19 mouse cellular contexts compared by ENCODE assay signal in genomic region chr19:33087961-33088360, GRCm38 (mm10).
DNase-seq lines count a peak whose midpoint lies in the region; ATAC-seq and TF ChIP-seq lines count a peak whose summit lies in the region.
"Had no signal": no experiment of that assay in that cellular context is flagged by ENCODE, and none has a peak within 500 bp of the region (broad histone marks: within the 10 kb centered on the region; RNA-seq: fewer than 3 reads in every experiment).

No protein-coding gene starts in this region.

- DNase-seq in liver, postnatal 0 days, result no peak
- DNase-seq in liver, embryonic 11.5 days (ENCODE audit: low spot score), result no peak
- peak; percentile 55 for DNase-seq in CH12.LX (ENCODE audit: extremely low read depth)
- DNase-seq in thymus, adult 2 months, result no peak
- peak; percentile 24 to 36 for DNase-seq in thymus, postnatal 36 days
- no peak for DNase-seq in layer of hippocampus, adult 8-10 months (ENCODE audit: low spot score in 2 of 2)
- DNase-seq in forebrain, postnatal 0 days, result no peak
- no peak for DNase-seq in cerebellum, adult 9-10 months
- DNase-seq: adrenal gland, postnatal 14 days; cerebellum, adult 18-20 months; cerebellum, postnatal 10 days; gastrocnemius, postnatal 10 days; heart, postnatal 36 days had no signal

- H3K9me3 ChIP-seq in liver, postnatal 0 days (ENCODE audit: low read length), result no peaks in the 10 kb centered on the region
- no peaks in the 10 kb centered on the region for H3K9me3 ChIP-seq in liver, embryonic 11.5 days (ENCODE audit: control insufficient read depth, low read length)
- no peaks in the 10 kb centered on the region for H3K9me3 ChIP-seq in CH12.LX (replicated peaks; ENCODE audit: low read length)
- no peaks in the 10 kb centered on the region for H3K9me3 ChIP-seq in forebrain, postnatal 0 days (ENCODE audit: low read length)
- H3K9me3 ChIP-seq: embryonic facial prominence, embryonic 10.5 days; forebrain, embryonic 13.5 days; heart, embryonic 13.5 days had no signal

- dilution Hi-C loops in CH12.LX (cut with MboI; ENCODE audit: extremely low pct_ligation_motif_present, extremely low pct_unique_long_range_greater_than_20kb, low sequenced_read_pairs), result no loop called here

- no peaks in the 10 kb centered on the region for H3K27me3 ChIP-seq in liver, postnatal 0 days (ENCODE audit: insufficient read depth, low read length)
- H3K27me3 ChIP-seq in liver, embryonic 11.5 days (replicated peaks; ENCODE audit: control insufficient read depth, insufficient read depth, low read length), result no peaks in the 10 kb centered on the region
- no peaks in the 10 kb centered on the region for H3K27me3 ChIP-seq in CH12.LX (replicated peaks)
- H3K27me3 ChIP-seq in thymus, adult 2 months (ENCODE audit: control insufficient read depth, insufficient read depth, low read length), result no peaks in the 10 kb centered on the region
- H3K27me3 ChIP-seq in forebrain, postnatal 0 days (ENCODE audit: insufficient read depth, low read length), result no peaks in the 10 kb centered on the region
- H3K27me3 ChIP-seq: forebrain, embryonic 13.5 days; heart, embryonic 13.5 days; Patski had no signal

- H3K36me3 ChIP-seq in liver, postnatal 0 days (replicated peaks; ENCODE audit: insufficient read depth, low read length), result no peaks in the 10 kb centered on the region
- no peaks in the 10 kb centered on the region for H3K36me3 ChIP-seq in liver, embryonic 11.5 days (ENCODE audit: control insufficient read depth, insufficient read depth, low read length)
- H3K36me3 ChIP-seq in CH12.LX (replicated peaks in 1 of 2; ENCODE audit: control insufficient read depth in 1 of 2, insufficient read depth in 1 of 2, low read length in 1 of 2), result no peaks in the 10 kb centered on the region
- no peaks in the 10 kb centered on the region for H3K36me3 ChIP-seq in thymus, adult 2 months (ENCODE audit: control insufficient read depth, insufficient read depth, low read length)
- H3K36me3 ChIP-seq in forebrain, postnatal 0 days (ENCODE audit: insufficient read depth), result no peaks in the 10 kb centered on the region
- H3K36me3 ChIP-seq: embryonic facial prominence, embryonic 10.5 days; heart, embryonic 13.5 days had no signal

- TF ChIP-seq EP300 in liver, postnatal 0 days (IDR thresholded peaks at IDR 0.05; ENCODE audit: low read depth), result no peak
- 0 out of 2 replicates have a peak, but pooled peaks have one; percentile 18 for TF ChIP-seq EP300 in CH12.LX (IDR thresholded peaks at IDR 0.05; ENCODE audit: low read length)

- H3K4me1 ChIP-seq in liver, postnatal 0 days (ENCODE audit: insufficient read depth), result peaks cover 2% of the 10 kb centered on the region; the same call in 1 of the 2 replicates
- peaks cover 5% of the 10 kb centered on the region; the same call in 1 of the 2 replicates for H3K4me1 ChIP-seq in liver, embryonic 11.5 days (replicated peaks; ENCODE audit: control insufficient read depth, insufficient read depth, low read length)
- peaks cover 12 to 24% of the 10 kb centered on the region in 2 experiments for H3K4me1 ChIP-seq in CH12.LX (ENCODE audit: control insufficient read depth in 1 of 2, insufficient read depth in 2 of 2)
- H3K4me1 ChIP-seq in thymus, adult 2 months (replicated peaks; ENCODE audit: control insufficient read depth, insufficient read depth, low read length), result peaks cover 15% of the 10 kb centered on the region
- no peaks in the 10 kb centered on the region for H3K4me1 ChIP-seq in forebrain, postnatal 0 days (ENCODE audit: insufficient read depth)
- H3K4me1 ChIP-seq: forebrain, embryonic 13.5 days; heart, embryonic 13.5 days had no signal

- H3K27ac ChIP-seq in liver, postnatal 0 days (ENCODE audit: low read depth), result peak overlapping the region; percentile 39; the same call in 1 of the 2 replicates
- no peak overlapping the region for H3K27ac ChIP-seq in liver, embryonic 11.5 days (ENCODE audit: low read depth, low read length)
- no peak overlapping the region for H3K27ac ChIP-seq in CH12.LX (ENCODE audit: insufficient read depth, low read depth)
- peak overlapping the region; percentile 17; the same call in 1 of the 2 replicates for H3K27ac ChIP-seq in thymus, adult 2 months (ENCODE audit: control insufficient read depth, insufficient read depth, low read length)
- no peak overlapping the region for H3K27ac ChIP-seq in forebrain, postnatal 0 days (ENCODE audit: low read depth, low read length)
- H3K27ac ChIP-seq: embryonic facial prominence, embryonic 10.5 days; forebrain, embryonic 13.5 days; heart, embryonic 13.5 days had no signal

- H3K79me2 ChIP-seq in CH12.LX (replicated peaks; ENCODE audit: control insufficient read depth, extremely low read depth, insufficient read depth, poor library complexity, severe bottlenecking), result no peaks in the 10 kb centered on the region

- in situ Hi-C loops in CH12.LX (cut with MboI; ENCODE audit: low pct_ligation_motif_present, low pct_unique_long_range_greater_than_20kb, low sequenced_read_pairs), result no loop called here

- peak; percentile 62 for ATAC-seq in liver, postnatal 0 days
- no peak for ATAC-seq in liver, embryonic 11.5 days (replicated peaks; ENCODE audit: low FRiP score)
- ATAC-seq in forebrain, postnatal 0 days, result no peak
- ATAC-seq: activated CD4-positive, CD25-positive, alpha-beta regulatory T cell, adult 4 months; forebrain, embryonic 13.5 days; hindbrain, embryonic 16.5 days; Patski had no signal

- no peak for TF ChIP-seq POLR2A in CH12.LX (IDR thresholded peaks at IDR 0.05; ENCODE audit: low read depth, low read length)
- no peak for TF ChIP-seq POLR2A in thymus, adult 2 months (IDR thresholded peaks at IDR 0.05; ENCODE audit: control insufficient read depth, extremely low read depth, insufficient read depth, low read length, poor library complexity)

- H3K9ac ChIP-seq in liver, postnatal 0 days (replicated peaks), result no peak overlapping the region
- H3K9ac ChIP-seq in liver, embryonic 11.5 days (ENCODE audit: low read depth, low read length), result no peak overlapping the region
- H3K9ac ChIP-seq in CH12.LX (ENCODE audit: insufficient read depth, low read depth), result no peak overlapping the region
- H3K9ac ChIP-seq in forebrain, postnatal 0 days, result no peak overlapping the region
- H3K9ac ChIP-seq: forebrain, embryonic 13.5 days; heart, embryonic 13.5 days had no signal

- TF ChIP-seq RAD21 in CH12.LX (IDR thresholded peaks at IDR 0.05; ENCODE audit: low read depth, low read length), result no peak

- TF ChIP-seq CTCF in liver, postnatal 0 days (IDR thresholded peaks at IDR 0.05; ENCODE audit: low read depth), result no peak
- no peak for TF ChIP-seq CTCF in CH12.LX (conservative IDR thresholded peaks at IDR 0.05 in 1 of 2, IDR thresholded peaks at IDR 0.05 in 1 of 2; ENCODE audit: low read depth in 2 of 2, low read length in 2 of 2)
- TF ChIP-seq CTCF in thymus, adult 2 months (IDR thresholded peaks at IDR 0.05; ENCODE audit: borderline replicate concordance, control insufficient read depth, extremely low read depth, insufficient read depth, low read length, poor library complexity), result no peak
- TF ChIP-seq CTCF in forebrain, postnatal 0 days (IDR thresholded peaks at IDR 0.05; ENCODE audit: low read depth), result no peak

- WGBS in liver, postnatal 0 days (ENCODE audit: insufficient replicate concordance), result 66% methylated on average over 4 of the region's 4 CpGs
- 80% methylated on average over 4 of the region's 4 CpGs for WGBS in liver, embryonic 11.5 days
- WGBS in thymus, adult 2 months, result 34% methylated on average over 4 of the region's 4 CpGs
- 55% methylated on average over 4 of the region's 4 CpGs for WGBS in forebrain, postnatal 0 days

- no peak overlapping the region for H3K4me2 ChIP-seq in liver, postnatal 0 days (ENCODE audit: low read depth, low read length)
- no peak overlapping the region for H3K4me2 ChIP-seq in liver, embryonic 11.5 days
- H3K4me2 ChIP-seq in CH12.LX (ENCODE audit: insufficient read depth, low read depth, poor library complexity, severe bottlenecking), result 0 out of 2 replicates have a peak overlapping the region, but pooled peaks have one; percentile 7
- H3K4me2 ChIP-seq in forebrain, postnatal 0 days (ENCODE audit: low read depth), result no peak overlapping the region
- H3K4me2 ChIP-seq: forebrain, embryonic 13.5 days; heart, embryonic 13.5 days had no signal

- no peak overlapping the region for H3K4me3 ChIP-seq in liver, postnatal 0 days (ENCODE audit: low read depth, low read length)
- no peak overlapping the region for H3K4me3 ChIP-seq in liver, embryonic 11.5 days (ENCODE audit: low read depth, low read length)
- H3K4me3 ChIP-seq in CH12.LX (replicated peaks in 1 of 3; ENCODE audit: low read depth in 2 of 3, low read length in 2 of 3, poor library complexity in 1 of 3), result no peak overlapping the region
- no peak overlapping the region for H3K4me3 ChIP-seq in thymus, adult 2 months (ENCODE audit: control insufficient read depth, insufficient read depth, low read length)
- H3K4me3 ChIP-seq in forebrain, postnatal 0 days (ENCODE audit: low read depth, low read length), result no peak overlapping the region
- H3K4me3 ChIP-seq: embryonic facial prominence, embryonic 10.5 days; forebrain, embryonic 13.5 days; heart, embryonic 13.5 days had no signal

TF ChIP-seq in CH12.LX, 34 proteins besides CTCF, POLR2A, EP300 and RAD21:
- TF ChIP-seq PAX5 (IDR thresholded peaks at IDR 0.05; ENCODE audit: low read length) (no peak), TCF12 (IDR thresholded peaks at IDR 0.05; ENCODE audit: low read depth, low read length) (0 out of 2 replicates have a peak, but pooled peaks have one; percentile 13), MAZ (IDR thresholded peaks at IDR 0.05; ENCODE audit: low read depth, low read length) (0 out of 2 replicates have a peak, but pooled peaks have one; percentile 29), USF1 (IDR thresholded peaks at IDR 0.05; ENCODE audit: low read depth, low read length) (no peak), MEF2A (IDR thresholded peaks at IDR 0.05; ENCODE audit: borderline replicate concordance, low read depth, low read length) (0 out of 2 replicates have a peak, but pooled peaks have one; percentile 14), RCOR1 (conservative IDR thresholded peaks at IDR 0.05; ENCODE audit: low read depth, low read length) (no peak)

Comparison
In these comparisons a context has a peak if more than half of its experiments do, and no peak if none do; other contexts are left out.
1. DNase-seq: peak in CH12.LX (single experiment) and thymus, postnatal 36 days (2 of 2); none in liver, postnatal 0 days (single experiment), liver, embryonic 11.5 days (single experiment), thymus, adult 2 months (single experiment), layer of hippocampus, adult 8-10 months (0 of 2), forebrain, postnatal 0 days (single experiment) and cerebellum, adult 9-10 months (single experiment).
2. H3K27ac ChIP-seq: peak in liver, postnatal 0 days (single experiment) and thymus, adult 2 months (single experiment); none in liver, embryonic 11.5 days (single experiment), CH12.LX (single experiment) and forebrain, postnatal 0 days (single experiment).